Mouse (Mus musculus): ENCODE data around the gene Inhbb.

The Inhbb gene

DNA sequence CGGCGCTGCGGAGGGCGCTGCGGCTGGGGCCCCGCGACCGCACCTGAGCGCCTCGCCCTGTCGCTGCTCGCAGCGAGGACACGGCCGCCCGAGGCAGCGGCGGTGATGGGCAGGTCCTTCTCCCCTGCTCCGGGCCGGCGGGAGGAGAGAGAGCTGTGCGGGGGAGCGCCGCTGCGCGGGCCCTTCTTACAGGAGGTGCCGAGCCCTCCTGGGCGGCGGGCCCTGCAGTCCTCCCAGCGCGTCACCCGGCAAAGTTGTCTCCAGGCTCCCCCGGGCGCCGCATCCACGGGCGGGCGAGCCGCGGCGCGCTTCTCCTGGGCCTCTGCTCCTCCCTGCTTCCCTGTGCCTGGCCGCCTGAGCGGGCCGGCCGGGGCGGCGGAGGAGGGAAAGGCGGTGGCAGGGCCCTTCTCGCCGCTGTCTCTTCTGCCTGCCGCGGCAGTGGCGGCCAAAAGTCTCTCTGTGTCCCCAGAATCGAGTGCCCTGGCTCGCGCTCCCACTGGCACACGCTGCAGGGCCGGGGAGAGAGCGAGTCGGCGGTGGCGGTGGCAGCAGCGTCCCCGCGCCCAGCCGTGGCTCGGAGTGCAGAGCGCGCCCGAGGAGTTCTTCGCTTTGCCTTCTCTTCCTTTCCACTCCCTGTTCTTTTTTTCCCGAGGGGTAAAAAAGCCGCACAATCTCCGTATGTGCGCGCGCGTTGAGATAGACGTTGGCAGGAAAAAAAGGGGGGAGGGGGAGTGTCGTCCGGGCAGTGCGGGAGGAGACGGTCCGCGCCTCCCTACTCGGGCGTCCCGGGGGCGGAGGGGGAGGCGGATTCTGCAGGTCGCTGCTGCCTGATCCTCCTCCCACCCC, at the start of gene Inhbb:
Inhbb (minus strand) TSS at position 673 of the 846 bp plus-strand sequence.
- TF ChIP-seq GATA4 (IDR thresholded peaks at IDR 0.05; ENCODE audit: insufficient replicate concordance, low read length) = no peak

GRCm38 (mm10) chr1:119463386-119463785, 41.3 kb upstream of the Inhbb start:
- TF ChIP-seq GATA4 (IDR thresholded peaks at IDR 0.05; ENCODE audit: insufficient replicate concordance, low read length) = no peak

DNA sequence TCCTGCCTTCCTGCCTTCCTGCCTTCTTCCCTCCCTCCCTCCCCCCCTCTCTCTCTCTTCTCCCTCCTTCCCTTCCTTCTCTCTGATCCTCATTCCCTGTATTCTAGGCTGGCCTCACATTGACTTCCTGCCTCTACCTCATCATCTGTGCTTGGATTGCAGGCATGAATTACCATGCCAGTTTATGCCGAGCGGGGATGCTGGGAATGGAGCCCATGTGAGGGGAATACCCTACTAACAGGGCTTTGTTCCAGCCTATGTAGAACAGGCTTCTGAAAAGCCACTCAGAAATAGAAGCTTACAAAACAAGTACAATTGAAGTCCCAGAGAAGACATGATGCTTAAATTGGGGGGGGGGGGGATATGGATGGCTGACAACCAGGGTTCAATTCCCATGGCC, 38.0 kb upstream of the Inhbb start:
- no peak for TF ChIP-seq GATA4 (IDR thresholded peaks at IDR 0.05; ENCODE audit: insufficient replicate concordance, low read length)

DNA sequence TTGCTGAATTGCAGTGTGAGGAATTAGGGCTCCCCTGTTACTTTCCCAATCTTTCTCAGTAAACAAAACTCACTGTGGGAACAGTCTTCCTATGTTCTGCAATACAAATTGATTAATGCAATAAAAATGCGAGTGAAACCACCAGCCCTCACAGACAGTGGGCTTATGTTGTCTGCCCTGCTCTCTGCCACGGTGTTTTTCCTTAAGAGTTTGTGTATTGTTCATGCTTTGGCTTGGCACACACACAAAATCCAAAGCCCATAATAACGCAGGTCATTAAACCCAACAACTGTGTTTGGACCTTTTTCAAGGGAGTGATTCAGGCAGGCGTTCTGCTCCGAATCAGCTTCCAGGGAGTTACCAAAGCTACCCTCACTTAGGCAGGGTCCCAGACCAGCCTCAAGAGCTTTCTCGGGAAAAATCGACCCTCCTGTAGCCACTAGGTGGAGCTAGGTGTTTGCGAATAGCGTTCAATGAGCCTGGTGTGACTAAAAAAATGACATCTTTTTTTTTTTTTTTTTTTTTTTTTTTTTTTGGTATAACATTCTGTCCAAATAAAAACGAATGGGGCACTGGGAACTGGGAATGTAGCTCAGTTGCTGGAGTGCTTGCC, 36.1 kb upstream of the Inhbb start:
- no peak for TF ChIP-seq GATA4 (IDR thresholded peaks at IDR 0.05; ENCODE audit: insufficient replicate concordance, low read length)

- TF ChIP-seq GATA4 (IDR thresholded peaks at IDR 0.05; ENCODE audit: insufficient replicate concordance, low read length) = no peak
These were observed 35.4 kb upstream of the Inhbb start for GRCm38 (mm10) chr1:119457528-119457855.

GRCm38 (mm10) chr1:119456671-119457527, 34.9 kb upstream of the Inhbb start:
- TF ChIP-seq GATA4 (IDR thresholded peaks at IDR 0.05; ENCODE audit: insufficient replicate concordance, low read length) = no peak

DNA sequence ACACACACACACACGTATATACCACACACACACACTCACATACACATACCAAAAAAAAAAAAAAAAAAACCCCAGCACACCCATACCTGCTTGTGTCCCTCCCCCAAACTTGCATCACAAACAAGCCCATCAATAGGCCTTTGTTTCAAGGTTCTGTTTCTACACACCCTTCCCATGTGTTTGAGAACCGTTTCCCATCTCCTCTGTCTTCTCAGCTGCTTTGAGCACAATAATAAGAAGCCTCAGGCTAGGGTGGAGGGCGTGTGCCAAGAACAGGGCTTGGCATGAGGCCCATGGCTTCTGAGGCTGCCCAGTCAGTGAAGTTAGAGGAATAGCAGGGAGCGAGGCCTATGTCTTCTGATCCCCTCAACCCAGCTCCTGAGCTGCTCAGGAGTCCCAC, 31.7 kb upstream of the Inhbb start:
- TF ChIP-seq GATA4 (IDR thresholded peaks at IDR 0.05; ENCODE audit: insufficient replicate concordance, low read length) = no peak

GRCm38 (mm10) chr1:119451417-119451816, 29.4 kb upstream of the Inhbb start:
- TF ChIP-seq GATA4 (IDR thresholded peaks at IDR 0.05; ENCODE audit: insufficient replicate concordance, low read length) = no peak

GRCm38 (mm10) chr1:119450651-119451345, 28.8 kb upstream of the Inhbb start:
- TF ChIP-seq GATA4 (IDR thresholded peaks at IDR 0.05; ENCODE audit: insufficient replicate concordance, low read length) = no peak

DNA sequence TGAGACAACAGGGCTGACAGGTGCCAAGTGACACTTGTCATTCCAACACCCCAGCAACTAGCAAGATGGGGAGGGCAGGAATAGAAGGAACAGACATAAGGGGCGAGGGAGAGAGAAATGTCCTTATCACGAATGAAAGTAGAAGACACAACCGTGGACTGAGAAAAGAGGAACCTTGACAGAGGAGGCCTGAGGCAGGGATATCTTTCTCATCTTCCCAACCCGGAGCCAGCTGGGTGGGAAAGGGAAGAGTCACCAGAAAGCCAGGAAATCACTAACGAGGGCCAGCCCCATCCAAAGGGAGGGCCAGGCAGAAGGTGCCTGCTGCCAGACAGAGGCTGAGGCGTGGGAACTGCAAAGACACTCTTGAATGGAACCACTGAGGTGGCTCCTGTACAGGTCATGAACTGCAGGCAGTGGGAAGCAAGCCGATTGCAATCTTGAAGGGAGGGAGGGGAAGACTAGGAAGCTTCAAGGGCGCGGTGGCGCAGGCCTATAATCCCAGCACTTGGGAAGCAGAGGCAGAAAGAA, 24.8 kb upstream of the Inhbb start:
- no peak for TF ChIP-seq GATA4 (IDR thresholded peaks at IDR 0.05; ENCODE audit: insufficient replicate concordance, low read length)

- TF ChIP-seq GATA4 (IDR thresholded peaks at IDR 0.05; ENCODE audit: insufficient replicate concordance, low read length) = no peak
These were observed 21.7 kb upstream of the Inhbb start for GRCm38 (mm10) chr1:119443591-119444350.

DNA sequence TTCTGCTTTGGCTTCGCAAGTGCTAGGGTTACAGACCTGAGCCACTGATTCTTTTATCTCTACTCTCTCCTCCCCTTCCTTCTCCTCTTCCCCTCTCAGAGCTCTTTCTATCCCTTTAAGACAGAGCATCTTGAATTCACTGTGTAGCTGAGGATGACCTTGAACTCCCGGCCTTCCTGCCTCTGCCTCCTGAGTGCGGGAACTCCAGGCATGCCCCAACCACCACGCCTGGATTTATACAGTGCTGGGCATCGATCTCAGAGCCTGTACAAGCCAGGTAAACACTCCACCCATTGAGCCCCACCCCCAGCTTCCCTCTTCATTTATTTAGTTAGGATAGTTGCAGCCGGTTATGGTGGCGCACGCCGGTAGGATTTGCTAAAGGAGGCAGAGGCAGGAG, 20.9 kb upstream of the Inhbb start:
- TF ChIP-seq GATA4 (IDR thresholded peaks at IDR 0.05; ENCODE audit: insufficient replicate concordance, low read length) = no peak

GRCm38 (mm10) chr1:119438105-119438637, 16.1 kb upstream of the Inhbb start:
- no peak for TF ChIP-seq GATA4 (IDR thresholded peaks at IDR 0.05; ENCODE audit: insufficient replicate concordance, low read length)

- no peak for TF ChIP-seq GATA4 (IDR thresholded peaks at IDR 0.05; ENCODE audit: insufficient replicate concordance, low read length)
These were observed 15.4 kb upstream of the Inhbb start for GRCm38 (mm10) chr1:119437401-119437800.
